In genomic region chr4:82435716-82436115, GRCm38 (mm10) we compare ENCODE assay signal across 9 mouse cellular contexts.
DNase-seq lines count a peak whose midpoint lies in the region; ATAC-seq and TF ChIP-seq lines count a peak whose summit lies in the region.
"Had no signal": no experiment of that assay in that cellular context is flagged by ENCODE, and none has a peak within 500 bp of the region (broad histone marks: within the 10 kb centered on the region; RNA-seq: fewer than 3 reads in every experiment).

No protein-coding gene starts in this region.

- H3K9me3 ChIP-seq in hindbrain, embryonic 13.5 days: no peaks in the 10 kb centered on the region
- H3K9me3 ChIP-seq in hindbrain, embryonic 11.5 days (ENCODE audit: control insufficient read depth, low read length): no peaks in the 10 kb centered on the region
- H3K9me3 ChIP-seq in hindbrain, postnatal 0 days (ENCODE audit: low read length): no peaks in the 10 kb centered on the region
- H3K9me3 ChIP-seq in lung, embryonic 14.5 days (ENCODE audit: low read depth, low read length): no peaks in the 10 kb centered on the region
- H3K9me3 ChIP-seq: hindbrain, embryonic 15.5 days had no signal

- no peak for ATAC-seq in hindbrain, embryonic 13.5 days (ENCODE audit: low FRiP score)
- no peak for ATAC-seq in hindbrain, embryonic 11.5 days (ENCODE audit: low FRiP score)
- ATAC-seq in hindbrain, postnatal 0 days: peak; percentile 70; the same call in 1 of the 2 replicates
- ATAC-seq in lung, embryonic 14.5 days (ENCODE audit: insufficient read depth): no peak

- TF ChIP-seq CTCF in cortical plate, adult 2 months (IDR thresholded peaks at IDR 0.05; ENCODE audit: extremely low read depth, insufficient read depth, low read length): no peak
- TF ChIP-seq CTCF in hindbrain, postnatal 0 days (IDR thresholded peaks at IDR 0.05; ENCODE audit: low read depth): no peak
- TF ChIP-seq CTCF in lung, embryonic 14.5 days (IDR thresholded peaks at IDR 0.05; ENCODE audit: low read depth): no peak

- H3K4me2 ChIP-seq in hindbrain, embryonic 13.5 days: no peak overlapping the region
- H3K4me2 ChIP-seq in hindbrain, embryonic 11.5 days (replicated peaks; ENCODE audit: low read depth, low read length): no peak overlapping the region
- no peak overlapping the region for H3K4me2 ChIP-seq in hindbrain, postnatal 0 days (ENCODE audit: low read depth, low read length)
- H3K4me2 ChIP-seq in lung, embryonic 14.5 days: peak overlapping the region; percentile 4
- H3K4me2 ChIP-seq: hindbrain, embryonic 15.5 days had no signal

- WGBS in hindbrain, embryonic 13.5 days: 50% methylated on average over 5 of the region's 5 CpGs
- WGBS in hindbrain, embryonic 11.5 days: 64% methylated on average over 5 of the region's 5 CpGs
- WGBS in hindbrain, postnatal 0 days: 54% methylated on average over 5 of the region's 5 CpGs
- 35% methylated on average over 5 of the region's 5 CpGs for WGBS in lung, embryonic 14.5 days

- 0 out of 2 replicates have a peak overlapping the region, but pooled peaks have one; percentile 24 for H3K27ac ChIP-seq in hindbrain, embryonic 13.5 days
- H3K27ac ChIP-seq in hindbrain, embryonic 11.5 days (ENCODE audit: low read depth, low read length): no peak overlapping the region
- H3K27ac ChIP-seq in cortical plate, adult 2 months (ENCODE audit: insufficient read depth, low read length): peak overlapping the region; percentile 64; the same call in 1 of the 2 replicates
- no peak overlapping the region for H3K27ac ChIP-seq in hindbrain, postnatal 0 days
- H3K27ac ChIP-seq in lung, embryonic 14.5 days (ENCODE audit: low read depth): peak overlapping the region; percentile 76
- H3K27ac ChIP-seq: hindbrain, embryonic 15.5 days had no signal

- no peak for DNase-seq in hindbrain, embryonic 11.5 days (ENCODE audit: low spot score)
- peak; percentile 15 for DNase-seq in hindbrain, postnatal 0 days (ENCODE audit: low spot score)
- DNase-seq in lung, embryonic 14.5 days: peak; percentile 76
- DNase-seq in adipocyte (ENCODE audit: low spot score): no peak
- DNase-seq in spleen, postnatal 10 days (ENCODE audit: low spot score in 2 of 2): no peak
- DNase-seq in cerebellum, postnatal 36 days: no peak

- H3K4me3 ChIP-seq in hindbrain, embryonic 13.5 days: no peak overlapping the region
- H3K4me3 ChIP-seq in hindbrain, embryonic 11.5 days (ENCODE audit: low read depth, low read length): no peak overlapping the region
- no peak overlapping the region for H3K4me3 ChIP-seq in cortical plate, adult 2 months (ENCODE audit: insufficient read depth, low read length)
- H3K4me3 ChIP-seq in hindbrain, postnatal 0 days (ENCODE audit: low read length): no peak overlapping the region
- H3K4me3 ChIP-seq in lung, embryonic 14.5 days (ENCODE audit: low read depth, low read length): no peak overlapping the region
- H3K4me3 ChIP-seq: hindbrain, embryonic 15.5 days had no signal

- H3K27me3 ChIP-seq in hindbrain, embryonic 13.5 days: no peaks in the 10 kb centered on the region
- H3K27me3 ChIP-seq in hindbrain, embryonic 11.5 days (ENCODE audit: control insufficient read depth, insufficient read depth, low read length): no peaks in the 10 kb centered on the region
- H3K27me3 ChIP-seq in hindbrain, postnatal 0 days (ENCODE audit: insufficient read depth, low read length): no peaks in the 10 kb centered on the region
- H3K27me3 ChIP-seq in lung, embryonic 14.5 days (ENCODE audit: insufficient read depth, low read length): no peaks in the 10 kb centered on the region
- H3K27me3 ChIP-seq: hindbrain, embryonic 15.5 days had no signal

- H3K9ac ChIP-seq in hindbrain, embryonic 13.5 days: no peak overlapping the region
- H3K9ac ChIP-seq in hindbrain, embryonic 11.5 days (ENCODE audit: low read depth, low read length): no peak overlapping the region
- H3K9ac ChIP-seq in hindbrain, postnatal 0 days (replicated peaks; ENCODE audit: low read length): no peak overlapping the region
- no peak overlapping the region for H3K9ac ChIP-seq in lung, embryonic 14.5 days
- H3K9ac ChIP-seq: hindbrain, embryonic 15.5 days had no signal

- TF ChIP-seq POLR2A in cortical plate, adult 2 months (IDR thresholded peaks at IDR 0.05; ENCODE audit: extremely low read depth, insufficient read depth, low read length): no peak

- H3K36me3 ChIP-seq in hindbrain, embryonic 13.5 days: no peaks in the 10 kb centered on the region
- no peaks in the 10 kb centered on the region for H3K36me3 ChIP-seq in hindbrain, embryonic 11.5 days (ENCODE audit: control insufficient read depth, insufficient read depth, low read length)
- no peaks in the 10 kb centered on the region for H3K36me3 ChIP-seq in hindbrain, postnatal 0 days (ENCODE audit: insufficient read depth, low read length)
- H3K36me3 ChIP-seq in lung, embryonic 14.5 days (ENCODE audit: insufficient read depth): 0 out of 2 replicates have a peak, but pooled peaks cover 3% of the 10 kb centered on the region
- H3K36me3 ChIP-seq: hindbrain, embryonic 15.5 days had no signal

- H3K4me1 ChIP-seq in hindbrain, embryonic 13.5 days (replicated peaks): peaks cover 59% of the 10 kb centered on the region
- no peaks in the 10 kb centered on the region for H3K4me1 ChIP-seq in hindbrain, embryonic 11.5 days (replicated peaks; ENCODE audit: control insufficient read depth, insufficient read depth, low read length)
- H3K4me1 ChIP-seq in cortical plate, adult 2 months (ENCODE audit: control insufficient read depth, insufficient read depth, low read length): peaks cover 16% of the 10 kb centered on the region
- H3K4me1 ChIP-seq in hindbrain, postnatal 0 days (ENCODE audit: insufficient read depth, low read length): 0 out of 2 replicates have a peak, but pooled peaks cover 5% of the 10 kb centered on the region
- H3K4me1 ChIP-seq in lung, embryonic 14.5 days (ENCODE audit: insufficient read depth): peaks cover 50% of the 10 kb centered on the region

Comparison
In these comparisons a context has a peak if more than half of its experiments do, and no peak if none do; other contexts are left out.
1. H3K27ac ChIP-seq: peak in hindbrain, embryonic 13.5 days (single experiment), cortical plate, adult 2 months (single experiment) and lung, embryonic 14.5 days (single experiment); none in hindbrain, embryonic 11.5 days (single experiment) and hindbrain, postnatal 0 days (single experiment).
2. DNase-seq: peak in hindbrain, postnatal 0 days (single experiment) and lung, embryonic 14.5 days (single experiment); none in hindbrain, embryonic 11.5 days (single experiment), adipocyte (single experiment), spleen, postnatal 10 days (0 of 2) and cerebellum, postnatal 36 days (0 of 2).